Mouse (Mus musculus): ENCODE measurements around the gene Med12l. TPM values are rescaled to one million over a fixed set of nuclear protein-coding genes. Genes with fewer than 3 reads are reported as not detected.

Gene Med12l
- total and polyA plus RNA-seq, 2 experiments = 1.4 TPM

DNA sequence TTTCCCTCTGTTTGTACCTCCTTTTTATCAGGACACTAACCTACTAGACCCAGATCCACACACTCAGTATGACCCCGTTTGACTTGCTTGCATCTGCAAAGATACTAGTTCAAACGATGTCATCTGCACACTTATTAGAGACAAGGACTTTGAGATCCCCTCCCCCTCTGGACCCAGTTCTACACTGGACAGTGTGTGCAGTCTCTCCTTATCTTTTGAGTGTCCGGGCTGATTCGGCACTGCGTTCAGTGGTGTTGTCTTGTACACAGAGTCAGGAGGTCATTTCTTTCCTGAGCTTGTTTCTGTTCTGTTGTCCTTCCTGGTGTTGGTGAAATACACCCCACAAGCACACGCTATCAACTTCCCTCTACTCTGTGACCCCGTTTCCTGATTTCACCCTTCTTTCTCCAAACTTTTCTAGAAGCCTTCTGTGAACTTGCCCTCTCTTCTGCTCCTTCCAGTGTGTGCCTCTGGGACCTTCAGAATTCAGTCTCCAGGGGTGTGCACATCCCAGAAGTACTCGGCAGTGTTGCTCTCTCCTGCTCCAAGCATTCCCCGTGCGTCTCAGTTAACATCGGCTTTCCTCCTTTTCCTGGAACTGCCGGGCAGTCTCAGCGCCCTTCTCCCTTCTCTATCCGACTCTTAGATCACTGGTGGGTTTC is 19.0 kb downstream of the Med12l start:
- Histone ChIP-seq H3K36me3 (ENCODE audit: control insufficient read depth, insufficient read depth, low read length) (no peaks in the 10 kb centered on the region), H3K27me3 (ENCODE audit: control insufficient read depth, insufficient read depth, low read length) (no peaks in the 10 kb centered on the region), H3K27ac (replicated peaks; ENCODE audit: insufficient read depth, low read depth, low read length) (no peak overlapping the region), H3K79me2 (ENCODE audit: control insufficient read depth, insufficient read depth, low read length) (peaks cover 6% of the 10 kb centered on the region; the same call in 1 of the 2 replicates), H3K4me3 (ENCODE audit: insufficient read depth, low read depth, low read length) (no peak overlapping the region), H3K9ac (ENCODE audit: low read depth, low read length) (no peak overlapping the region), H3K4me1 (ENCODE audit: control insufficient read depth, insufficient read depth, low read length) (0 out of 2 replicates have a peak, but pooled peaks cover 2% of the 10 kb centered on the region)
- DNase-seq (ENCODE audit: extremely low read depth, low read depth, low spot score) = peak; percentile 39
- TF ChIP-seq CTCF (IDR thresholded peaks at IDR 0.05; ENCODE audit: low read depth, low read length) = no peak
- 32% methylated on average over 14 of the region's 14 CpGs for WGBS

DNA sequence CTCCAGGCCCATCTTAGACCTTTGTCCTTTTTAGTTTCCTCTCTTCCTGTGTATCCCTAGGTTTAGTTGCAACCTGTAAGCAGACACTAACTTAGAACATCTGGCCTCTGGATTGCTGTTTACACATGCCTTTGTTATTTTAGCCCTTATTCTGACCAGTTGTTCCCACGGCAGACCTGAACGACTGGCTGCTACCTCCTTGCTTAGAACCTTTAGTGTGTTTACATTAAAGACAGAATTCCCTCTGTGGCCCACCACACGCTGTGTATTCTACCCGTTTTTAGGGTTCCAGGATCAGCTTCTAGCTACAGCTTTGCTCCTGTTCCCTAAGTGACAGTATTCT is 19.5 kb downstream of the Med12l start:
- Histone ChIP-seq H3K27ac (replicated peaks; ENCODE audit: insufficient read depth, low read depth, low read length) (no peak overlapping the region), H3K36me3 (ENCODE audit: control insufficient read depth, insufficient read depth, low read length) (no peaks in the 10 kb centered on the region), H3K27me3 (ENCODE audit: control insufficient read depth, insufficient read depth, low read length) (no peaks in the 10 kb centered on the region), H3K4me1 (ENCODE audit: control insufficient read depth, insufficient read depth, low read length) (0 out of 2 replicates have a peak, but pooled peaks cover 2% of the 10 kb centered on the region), H3K4me3 (ENCODE audit: insufficient read depth, low read depth, low read length) (no peak overlapping the region), H3K9ac (ENCODE audit: low read depth, low read length) (no peak overlapping the region), H3K79me2 (ENCODE audit: control insufficient read depth, insufficient read depth, low read length) (peaks cover 5% of the 10 kb centered on the region; the same call in 1 of the 2 replicates)
- no peak for DNase-seq (ENCODE audit: extremely low read depth, low read depth, low spot score)
- no peak for TF ChIP-seq CTCF (IDR thresholded peaks at IDR 0.05; ENCODE audit: low read depth, low read length)
- no peak for TF ChIP-seq POLR2A (IDR thresholded peaks at IDR 0.05; ENCODE audit: extremely low read depth, insufficient read depth, low read length)
- 65% methylated on average over 4 of the region's 4 CpGs for WGBS

DNA sequence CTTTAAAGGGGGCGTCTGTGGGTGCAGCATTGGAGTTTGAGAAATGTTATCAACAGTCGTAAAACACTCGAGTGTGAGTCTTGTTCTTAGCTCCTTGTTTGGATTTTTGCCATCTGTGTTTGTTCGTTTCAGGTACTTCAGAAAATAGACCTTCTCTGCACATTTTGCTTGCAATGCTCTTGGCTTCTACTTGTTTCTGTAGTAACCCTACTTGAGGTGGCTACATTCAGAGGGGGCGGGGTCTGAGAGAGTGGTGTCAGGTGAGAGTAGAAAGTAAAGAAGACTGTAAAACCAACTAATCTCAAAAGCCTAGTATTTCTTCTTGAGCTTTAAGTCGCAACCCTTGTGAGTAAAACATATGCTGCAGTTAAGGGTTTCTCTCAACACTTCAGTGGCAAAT is 23.1 kb downstream of the Med12l start:
- DNase-seq (ENCODE audit: extremely low read depth, low read depth, low spot score) = no peak
- no peak overlapping the region for H3K9ac ChIP-seq (ENCODE audit: low read depth, low read length)
- TF ChIP-seq POLR2A (IDR thresholded peaks at IDR 0.05; ENCODE audit: extremely low read depth, insufficient read depth, low read length) = no peak
- no peak for TF ChIP-seq CTCF (IDR thresholded peaks at IDR 0.05; ENCODE audit: low read depth, low read length)
- H3K4me1 ChIP-seq (ENCODE audit: control insufficient read depth, insufficient read depth, low read length) = 0 out of 2 replicates have a peak, but pooled peaks cover 2% of the 10 kb centered on the region
- 88% methylated on average over 6 of the region's 6 CpGs for WGBS
- H3K79me2 ChIP-seq (ENCODE audit: control insufficient read depth, insufficient read depth, low read length) = no peaks in the 10 kb centered on the region; the same call in 1 of the 2 replicates
- no peak overlapping the region for H3K4me3 ChIP-seq (ENCODE audit: insufficient read depth, low read depth, low read length)
- no peaks in the 10 kb centered on the region for H3K36me3 ChIP-seq (ENCODE audit: control insufficient read depth, insufficient read depth, low read length)
- no peaks in the 10 kb centered on the region for H3K27me3 ChIP-seq (ENCODE audit: control insufficient read depth, insufficient read depth, low read length)
- H3K27ac ChIP-seq (replicated peaks; ENCODE audit: insufficient read depth, low read depth, low read length) = no peak overlapping the region

DNA sequence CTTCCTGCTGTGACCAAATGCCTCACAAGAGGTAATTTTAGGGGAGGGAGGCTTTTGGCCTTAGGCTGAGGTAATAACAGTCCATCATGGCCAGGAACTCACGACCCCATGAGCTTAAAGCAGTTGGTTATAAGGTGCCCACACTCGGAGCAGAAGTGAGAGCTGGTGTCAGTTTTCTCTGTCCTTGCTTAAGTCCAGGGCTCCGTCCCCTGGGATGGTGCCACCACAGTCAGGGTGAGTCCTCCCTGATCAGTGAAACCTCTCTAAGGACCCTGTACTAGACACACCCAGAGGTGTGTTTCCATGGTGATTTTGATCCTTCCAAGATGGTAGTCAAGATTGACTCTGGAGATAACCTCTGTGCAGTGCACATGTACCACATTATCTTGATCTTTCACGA is 25.4 kb downstream of the Med12l start:
- DNase-seq (ENCODE audit: extremely low read depth, low read depth, low spot score) = no peak
- H3K27me3 ChIP-seq (ENCODE audit: control insufficient read depth, insufficient read depth, low read length) = no peaks in the 10 kb centered on the region
- H3K4me1 ChIP-seq (ENCODE audit: control insufficient read depth, insufficient read depth, low read length) = no peaks in the 10 kb centered on the region
- no peaks in the 10 kb centered on the region; the same call in 1 of the 2 replicates for H3K79me2 ChIP-seq (ENCODE audit: control insufficient read depth, insufficient read depth, low read length)
- no peak overlapping the region for H3K9ac ChIP-seq (ENCODE audit: low read depth, low read length)
- no peaks in the 10 kb centered on the region for H3K36me3 ChIP-seq (ENCODE audit: control insufficient read depth, insufficient read depth, low read length)
- WGBS = 81% methylated on average over 4 of the region's 4 CpGs
- TF ChIP-seq POLR2A (IDR thresholded peaks at IDR 0.05; ENCODE audit: extremely low read depth, insufficient read depth, low read length) = no peak
- no peak for TF ChIP-seq CTCF (IDR thresholded peaks at IDR 0.05; ENCODE audit: low read depth, low read length)
- H3K27ac ChIP-seq (replicated peaks; ENCODE audit: insufficient read depth, low read depth, low read length) = no peak overlapping the region
- no peak overlapping the region for H3K4me3 ChIP-seq (ENCODE audit: insufficient read depth, low read depth, low read length)

DNA sequence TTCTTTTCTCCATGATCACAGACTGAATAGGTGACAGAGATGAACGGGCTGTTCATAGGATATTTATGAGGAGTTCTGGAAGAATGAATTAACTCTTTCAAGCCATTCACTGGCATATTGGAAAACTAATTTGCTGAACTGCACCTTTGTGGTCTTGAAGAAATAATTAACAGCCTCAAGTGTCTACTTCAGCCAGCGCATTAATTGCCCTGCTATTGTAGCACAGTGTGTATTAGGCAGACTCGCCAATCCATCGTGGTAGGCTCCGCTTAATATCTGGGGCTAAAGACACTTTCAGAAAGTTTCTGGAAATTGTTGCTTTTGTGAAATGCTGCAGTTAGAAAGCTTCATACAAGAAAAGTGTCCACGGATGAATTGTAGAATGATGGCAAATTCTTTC is 35.9 kb downstream of the Med12l start:
- H3K4me3 ChIP-seq (ENCODE audit: insufficient read depth, low read depth, low read length) = no peak overlapping the region
- no peaks in the 10 kb centered on the region for H3K36me3 ChIP-seq (ENCODE audit: control insufficient read depth, insufficient read depth, low read length)
- TF ChIP-seq CTCF (IDR thresholded peaks at IDR 0.05; ENCODE audit: low read depth, low read length) (no peak), POLR2A (IDR thresholded peaks at IDR 0.05; ENCODE audit: extremely low read depth, insufficient read depth, low read length) (no peak)
- H3K9ac ChIP-seq (ENCODE audit: low read depth, low read length) = no peak overlapping the region
- H3K27ac ChIP-seq (replicated peaks; ENCODE audit: insufficient read depth, low read depth, low read length) = no peak overlapping the region
- no peaks in the 10 kb centered on the region for H3K27me3 ChIP-seq (ENCODE audit: control insufficient read depth, insufficient read depth, low read length)
- WGBS = 89% methylated on average over 6 of the region's 6 CpGs
- H3K79me2 ChIP-seq (ENCODE audit: control insufficient read depth, insufficient read depth, low read length) = no peaks in the 10 kb centered on the region
- peaks cover 2% of the 10 kb centered on the region for H3K4me1 ChIP-seq (ENCODE audit: control insufficient read depth, insufficient read depth, low read length)
- no peak for DNase-seq (ENCODE audit: extremely low read depth, low read depth, low spot score)

DNA sequence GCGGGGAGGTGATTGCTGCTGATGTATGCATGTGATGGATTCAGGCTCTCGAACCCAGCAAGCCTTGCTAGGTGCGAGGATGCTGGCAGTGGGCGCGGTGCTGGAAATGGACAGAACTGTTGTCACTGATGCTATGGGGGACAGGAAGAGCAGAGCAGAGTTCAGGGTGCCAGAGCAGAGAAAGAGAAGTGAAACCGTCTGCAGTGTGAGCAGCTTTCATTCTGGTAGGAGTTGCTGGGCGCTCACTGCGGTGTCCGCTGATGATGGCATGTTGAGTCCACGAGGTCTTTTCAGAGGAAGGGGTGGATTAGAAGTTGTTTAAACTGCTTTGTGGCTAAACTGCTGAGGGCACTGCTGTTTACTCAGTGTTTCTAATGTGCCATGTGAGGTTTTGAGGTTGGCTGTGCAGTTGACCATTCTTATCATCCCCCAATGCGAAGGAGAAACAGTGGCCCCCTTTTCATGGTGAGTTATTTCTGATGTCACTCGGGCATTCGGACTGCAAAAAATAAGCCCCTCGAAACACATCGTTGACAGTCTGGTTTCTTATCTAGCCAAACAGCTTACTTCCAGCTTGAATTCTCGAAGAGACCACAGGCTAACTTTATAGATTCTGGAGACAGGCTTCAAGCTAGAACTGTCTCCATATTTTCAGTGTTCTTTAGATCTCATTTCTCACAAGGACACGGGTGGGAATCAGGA is 49.4 kb downstream of the Med12l start:
- no peak for TF ChIP-seq POLR2A (IDR thresholded peaks at IDR 0.05; ENCODE audit: extremely low read depth, insufficient read depth, low read length)
- no peak for TF ChIP-seq CTCF (IDR thresholded peaks at IDR 0.05; ENCODE audit: low read depth, low read length)
- Histone ChIP-seq H3K79me2 (ENCODE audit: control insufficient read depth, insufficient read depth, low read length) (no peaks in the 10 kb centered on the region), H3K4me1 (ENCODE audit: control insufficient read depth, insufficient read depth, low read length) (no peaks in the 10 kb centered on the region)

More for the DNA sequence above, 49.4 kb downstream of the Med12l start:
- H3K9ac ChIP-seq (ENCODE audit: low read depth, low read length) = no peak overlapping the region
- DNase-seq (ENCODE audit: extremely low read depth, low read depth, low spot score) = no peak
- no peaks in the 10 kb centered on the region for H3K27me3 ChIP-seq (ENCODE audit: control insufficient read depth, insufficient read depth, low read length)
- 80% methylated on average over 17 of the region's 17 CpGs for WGBS
- H3K4me3 ChIP-seq (ENCODE audit: insufficient read depth, low read depth, low read length) = no peak overlapping the region
- H3K36me3 ChIP-seq (ENCODE audit: control insufficient read depth, insufficient read depth, low read length) = no peaks in the 10 kb centered on the region
- no peak overlapping the region for H3K27ac ChIP-seq (replicated peaks; ENCODE audit: insufficient read depth, low read depth, low read length)

Measured in liver, adult 2 months (tissue).